Mouse (Mus musculus): ENCODE results near the gene Gm43720. TPM values are rescaled to one million over a fixed set of nuclear protein-coding genes. Genes with fewer than 3 reads are reported as not detected.
"Not testable (repeated sequence)": the region's sequence is repeated elsewhere in the genome, so short reads cannot be mapped to it uniquely, and the experiment has no call there.

Gene Gm43720
- total RNA-seq, 2 experiments from 2014 or later = not detected

- no peak overlapping the region for H3K27ac ChIP-seq
- no peak overlapping the region for H3K4me3 ChIP-seq
- intact Hi-C loops (cut with DNase I) = no loop called here
- no peak for TF ChIP-seq CTCF (IDR thresholded peaks at IDR 0.05)
- no peak for DNase-seq
Observed at GRCm38 (mm10) chr5:138226491-138226890, 53.3 kb downstream of the Gm43720 start.

- Histone ChIP-seq H3K4me3 (no peak within 1 kb of the TSS), H3K27ac (no peak within 1 kb of the TSS)
- no peak for DNase-seq
- no peak for TF ChIP-seq CTCF (IDR thresholded peaks at IDR 0.05)
- intact Hi-C loops (cut with DNase I) = no loop called here
Observed at GRCm38 (mm10) chr5:138225700-138226099, 54.1 kb downstream of the Gm43720 start, which contains the start of gene Nxpe5. TSS of gene Nxpe5 (plus strand) at chr5:138225898.

GRCm38 (mm10) chr5:138223287-138223686 lies 56.5 kb downstream of the Gm43720 start:
- intact Hi-C loops (cut with DNase I) = no loop called here
- Histone ChIP-seq H3K4me3 (no peak overlapping the region), H3K27ac (no peak overlapping the region)
- no peak for TF ChIP-seq CTCF (IDR thresholded peaks at IDR 0.05)
- DNase-seq = no peak

GRCm38 (mm10) chr5:138222111-138222510 lies 57.6 kb downstream of the Gm43720 start:
- peak; percentile 83 for DNase-seq
- TF ChIP-seq CTCF (IDR thresholded peaks at IDR 0.05) = peak; percentile 97
- Histone ChIP-seq H3K4me3 (no peak overlapping the region), H3K27ac (no peak overlapping the region)
- intact Hi-C loops (cut with DNase I) = no loop called here

GRCm38 (mm10) chr5:138219864-138220263 lies 59.9 kb downstream of the Gm43720 start:
- no peak for TF ChIP-seq CTCF (IDR thresholded peaks at IDR 0.05)
- no peak for DNase-seq
- intact Hi-C loops (cut with DNase I) = no loop called here
- Histone ChIP-seq H3K27ac (no peak overlapping the region), H3K4me3 (no peak overlapping the region)

GRCm38 (mm10) chr5:138216632-138217031 lies 63.1 kb downstream of the Gm43720 start:
- intact Hi-C loops (cut with DNase I); H3K27ac ChIP-seq; DNase-seq; H3K4me3 ChIP-seq: not testable (repeated sequence)

Other genes starting within 250 kb of the Gm43720 start
- gene Smok3c, start 226.8 kb downstream of the Gm43720 start, total RNA-seq (2021) = not detected
- gene Zkscan1, start 194.9 kb downstream of the Gm43720 start, total RNA-seq (2021) = 10 to 100 TPM; 10.7 to 10.8 TPM
- 10 to 100 TPM; 12.7 to 17.0 TPM for gene Zscan21, start 163.1 kb downstream of the Gm43720 start, total RNA-seq (2021)
- 1 to 10 TPM; 3.7 to 6.9 TPM for gene Zfp113, start 124.2 kb downstream of the Gm43720 start, total RNA-seq (2021)
- 100 to 1,000 TPM in 1 of 2 experiments, 10 to 100 TPM in 1; 97.7 to 111 TPM for gene Cops6, start 118.9 kb downstream of the Gm43720 start, total RNA-seq (2021)
- 10 to 100 TPM in 1 of 2 experiments, 1 to 10 TPM in 1; 8.4 to 10.3 TPM for gene Ap4m1, start 108.0 kb downstream of the Gm43720 start, total RNA-seq (2021)
- gene Mcm7, start 107.5 kb downstream of the Gm43720 start, total RNA-seq (2021) = 1 to 10 TPM; 8.6 to 9.0 TPM
- 10 to 100 TPM; 30.5 to 33.1 TPM for gene Taf6, start 92.5 kb downstream of the Gm43720 start, total RNA-seq (2021)
- 1 to 10 TPM; 2.3 to 4.2 TPM for gene Cnpy4, start 92.5 kb downstream of the Gm43720 start, total RNA-seq (2021)
- 1 to 10 TPM; 1.3 to 1.4 TPM for gene Mblac1, start 85.6 kb downstream of the Gm43720 start, total RNA-seq (2021)
- gene Nxpe5, start 54.1 kb downstream of the Gm43720 start, total RNA-seq (2021) = under 1 TPM; 0.26 to 0.28 TPM
- gene Lamtor4, start 24.5 kb downstream of the Gm43720 start, total RNA-seq (2021) = 10 to 100 TPM; 51.7 to 53.8 TPM
- 1 to 10 TPM; 2.3 to 2.6 TPM for gene BC037034, start 15.9 kb downstream of the Gm43720 start, total RNA-seq (2021)
- under 1 TPM; 0.13 to 0.42 TPM for gene Gal3st4, start 7.1 kb downstream of the Gm43720 start, total RNA-seq (2021)
- under 1 TPM in 1 of 2 experiments, not detected in 1; 0.06 TPM for gene Gpc2, start within 50 bp of the Gm43720 start, total RNA-seq (2021)
- not detected for gene Stag3, start 282 bp upstream of the Gm43720 start, total RNA-seq (2021)
- gene Pvrig, start 62.0 kb upstream of the Gm43720 start, total RNA-seq (2021) = not detected
- gene Zfp157, start 161.5 kb upstream of the Gm43720 start, total RNA-seq (2021) = 1 to 10 TPM; 2.1 to 2.4 TPM